Mouse (Mus musculus) left cerebral cortex, adult 18-20 months (tissue): ENCODE measurements around the gene Scgb1b20. TPM values are rescaled to one million over a fixed set of nuclear protein-coding genes. Genes with fewer than 3 reads are reported as not detected.
"Not testable (repeated sequence)": the region's sequence is repeated elsewhere in the genome, so short reads cannot be mapped to it uniquely, and the experiment has no call there.

ENCODE experiments used
- DNase-seq, 2 experiments: peaks; one replicate each; pipeline ENCODE4 v3.0.0; 2021 to 2022; ENCODE audit warnings: low spot score in 2 of 2, mixed read lengths in 1 of 2
- long read RNA-seq, 2 experiments: library from polyadenylated mRNA; stranded (forward); transcript quantifications; one replicate each; pipeline ENCODE4 v2.0.0; 2021
- total RNA-seq, 2 experiments: library from RNA; stranded (reverse); gene quantifications; 2 replicates each; pipeline ENCODE4 v1.2.3; 2021

The Scgb1b20 gene
- not detected for total RNA-seq
- long read RNA-seq, experiment 1, result 0 reads
- long read RNA-seq, experiment 2, result 0 reads

DNA sequence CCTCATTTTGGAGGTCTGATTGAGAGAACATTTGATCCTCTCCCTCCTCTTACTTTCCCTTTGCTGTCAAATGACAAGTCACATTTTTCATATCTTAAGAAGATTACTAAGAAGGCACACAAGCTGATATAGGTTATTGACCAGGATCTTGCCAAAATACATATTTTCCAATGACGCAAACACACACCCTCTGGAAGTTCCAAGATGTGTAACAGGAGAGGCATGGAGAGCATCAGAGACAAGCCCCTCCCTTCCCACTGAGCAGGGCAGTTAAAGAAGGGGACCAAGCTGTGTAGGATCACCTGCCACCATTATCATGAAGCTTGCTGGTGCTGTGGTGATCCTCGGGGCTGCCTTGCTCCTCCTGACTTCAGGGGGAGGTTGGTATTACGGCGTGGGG is at the start of gene Scgb1b20:
Scgb1b20 (plus strand) TSS at position 301 of the 400 bp plus-strand sequence.
- DNase-seq, result not testable (repeated sequence)

DNA sequence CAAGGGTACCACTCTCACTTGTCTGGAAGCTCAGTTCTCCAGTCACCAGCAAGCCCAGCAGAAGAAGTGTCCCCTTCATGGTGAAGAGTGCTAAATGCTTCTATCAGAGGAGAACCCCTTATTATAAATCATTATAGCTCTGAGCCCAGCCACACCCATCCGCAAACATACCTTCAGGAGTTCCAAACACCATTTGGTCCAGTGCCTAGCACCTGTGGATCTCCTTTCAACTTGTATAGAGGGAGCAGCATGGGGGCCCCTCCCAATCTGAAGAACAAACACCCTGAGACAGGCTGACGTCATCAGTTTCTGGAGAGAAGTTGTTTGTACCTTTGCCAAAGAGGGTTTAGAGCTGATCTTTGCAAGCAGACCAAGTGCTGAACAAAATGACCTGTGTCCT is 6.8 kb upstream of the Scgb1b20 start, which contains the start of gene Scgb2b20:
Scgb2b20 (minus strand) TSS at position 101 of the 400 bp plus-strand sequence.
- DNase-seq, result not testable (repeated sequence)

DNA sequence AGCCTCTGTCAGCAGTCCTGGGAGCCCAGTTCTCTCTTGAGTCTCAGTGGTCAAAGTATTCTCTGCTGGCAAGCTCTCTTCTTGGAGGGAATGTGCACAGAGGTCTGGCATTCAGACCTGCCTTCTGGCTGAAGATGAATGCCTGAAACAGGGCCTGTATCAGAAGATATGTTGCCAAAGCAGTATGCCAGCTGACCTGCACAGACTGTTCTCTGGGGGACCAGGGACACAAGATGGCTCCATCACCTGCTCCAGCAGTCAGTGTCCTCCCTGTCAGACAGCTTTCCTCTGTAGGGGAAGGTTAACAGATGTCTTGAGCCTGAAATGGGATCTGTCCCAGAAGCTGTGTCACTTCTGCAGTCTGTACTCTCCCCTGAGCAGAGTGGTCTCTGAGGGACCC is 26.7 kb downstream of the Scgb1b20 start:
- not testable (repeated sequence) for DNase-seq

DNA sequence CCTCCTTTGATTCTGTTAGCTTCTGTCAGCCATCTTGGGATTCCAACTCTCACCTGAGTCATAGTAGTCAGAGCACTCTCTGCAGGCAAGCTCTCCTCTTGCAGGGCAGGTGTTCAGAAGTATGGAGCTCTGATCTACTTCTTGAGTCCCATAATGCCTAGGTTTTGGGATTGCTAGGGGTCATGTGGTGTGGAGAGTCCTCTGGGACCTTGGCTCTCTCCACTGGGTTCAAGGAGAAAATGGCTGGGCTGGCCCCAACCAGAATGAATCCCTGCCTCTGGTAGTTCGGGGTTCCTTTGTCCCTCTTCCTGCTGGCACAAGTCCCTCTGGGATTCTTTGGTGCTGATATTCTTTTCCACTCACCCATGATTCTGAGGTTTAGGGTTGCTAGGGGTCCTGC is 28.6 kb downstream of the Scgb1b20 start:
- no peak for DNase-seq

DNA sequence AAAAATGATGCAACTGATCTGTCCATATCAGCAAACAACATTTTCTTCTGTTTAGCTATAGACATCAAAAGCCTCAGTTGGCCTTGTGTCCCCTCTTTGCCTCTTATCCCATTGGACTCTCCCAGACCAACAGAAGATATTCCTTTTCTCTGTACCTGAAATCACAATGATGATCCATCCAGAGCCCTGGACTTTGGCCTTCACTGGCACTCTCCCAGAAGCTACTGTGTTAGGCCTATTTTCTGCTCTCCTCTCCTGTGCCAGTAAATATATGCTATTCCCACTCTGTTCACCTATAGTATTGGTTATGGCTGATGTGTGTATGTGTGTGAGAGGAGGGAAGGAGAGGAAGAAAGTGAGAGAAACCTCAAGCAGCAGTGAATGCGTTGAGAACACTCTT is 36.6 kb downstream of the Scgb1b20 start:
- not testable (repeated sequence) for DNase-seq

Other genes with a start within 250 kb of the Scgb1b20 start
- not detected for gene Scgb2b18, start 199.4 kb upstream of the Scgb1b20 start, total RNA-seq
- gene Scgb1b18, start 187.7 kb upstream of the Scgb1b20 start, total RNA-seq, result not detected
- gene Scgb2b19, start 92.9 kb upstream of the Scgb1b20 start, total RNA-seq, result not detected
- not detected for gene Scgb1b19, start 85.9 kb upstream of the Scgb1b20 start, total RNA-seq
- not detected for gene Scgb2b20, start 6.9 kb upstream of the Scgb1b20 start, total RNA-seq
- gene Scgb2b21, start 147.2 kb downstream of the Scgb1b20 start, total RNA-seq, result not detected